Mouse (Mus musculus): ENCODE measurements around the gene Calr3. TPM values are rescaled to one million over a fixed set of nuclear protein-coding genes. Genes with fewer than 3 reads are reported as not detected.

Calr3 gene
- total and polyA plus RNA-seq, 3 experiments: 2.5 to 5.3 (median 2.8) TPM

DNA sequence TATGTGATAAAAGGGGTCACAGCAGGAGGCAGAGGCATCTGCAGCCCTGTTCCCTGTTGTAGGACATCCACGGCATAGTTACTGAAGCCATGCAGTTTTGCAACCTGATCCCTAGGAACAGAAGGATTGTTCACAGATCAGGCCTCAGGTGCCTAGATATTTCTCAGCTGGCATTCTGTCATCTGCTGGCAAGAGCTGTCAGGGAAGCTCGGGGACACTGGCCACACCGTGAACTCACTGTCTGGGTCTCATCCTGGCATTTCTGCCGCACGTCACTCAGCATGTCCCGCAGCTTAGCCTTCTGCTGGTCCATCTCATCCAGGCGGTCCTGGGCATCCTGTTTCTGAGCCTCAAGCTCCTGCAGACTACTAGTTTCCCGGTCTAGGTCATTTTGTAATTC, 63.0 kb downstream of the Calr3 start:
- in situ Hi-C loops (cut with MboI; ENCODE audit: low pct_ligation_motif_present, low pct_unique_long_range_greater_than_20kb, low sequenced_read_pairs): no loop called here
- Histone ChIP-seq H3K36me3 (replicated peaks in 1 of 2; ENCODE audit: control insufficient read depth in 1 of 2, insufficient read depth in 1 of 2, low read length in 1 of 2) (peaks cover 83 to 97% of the 10 kb centered on the region in 2 experiments), H3K27ac (ENCODE audit: insufficient read depth, low read depth) (no peak overlapping the region)

DNA sequence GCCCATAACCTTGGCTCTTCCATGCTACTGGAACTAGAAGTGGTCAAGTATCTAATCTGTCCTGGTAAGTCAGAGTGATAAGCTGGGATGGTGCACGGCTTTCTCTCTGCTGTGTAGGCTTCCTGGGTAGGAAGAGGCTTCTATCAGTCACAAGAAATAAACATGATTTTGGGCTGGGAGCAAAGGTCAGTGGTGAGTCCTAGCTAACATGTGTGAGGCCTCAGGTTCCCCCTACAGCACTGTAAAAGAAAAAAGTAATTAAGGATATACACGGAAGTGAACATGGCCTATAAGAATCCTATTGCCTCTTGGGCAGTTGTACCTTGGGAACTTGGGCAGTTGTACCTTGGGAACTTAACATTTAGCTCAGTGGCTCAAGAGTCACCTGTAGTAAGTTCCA, 66.8 kb downstream of the Calr3 start:
- H3K4me1 ChIP-seq (ENCODE audit: control insufficient read depth in 1 of 2, insufficient read depth in 2 of 2): no peaks in the 10 kb centered on the region
- TF ChIP-seq GABPA (IDR thresholded peaks at IDR 0.05; ENCODE audit: insufficient replicate concordance, low read depth, low read length): no peak
- no peak for TF ChIP-seq POLR2A (IDR thresholded peaks at IDR 0.05; ENCODE audit: low read depth, low read length)
- TF ChIP-seq UBTF (IDR thresholded peaks at IDR 0.05; ENCODE audit: low read depth, low read length): no peak
- TF ChIP-seq MAFK (IDR thresholded peaks at IDR 0.05; ENCODE audit: insufficient replicate concordance, low read length): no peak
- TF ChIP-seq NRF1 (IDR thresholded peaks at IDR 0.05; ENCODE audit: low read depth, low read length): no peak
- TF ChIP-seq ETS1 (conservative IDR thresholded peaks at IDR 0.05; ENCODE audit: low read depth, low read length): no peak
- no peak for TF ChIP-seq TCF12 (IDR thresholded peaks at IDR 0.05; ENCODE audit: low read depth, low read length)
- no peak for TF ChIP-seq JUND (conservative IDR thresholded peaks at IDR 0.05; ENCODE audit: low read depth, low read length)
- no peak for TF ChIP-seq POLR2AphosphoS2 (IDR thresholded peaks at IDR 0.05; ENCODE audit: low read depth, low read length)
- TF ChIP-seq SMC3 (IDR thresholded peaks at IDR 0.05; ENCODE audit: low read depth, low read length): no peak
- TF ChIP-seq MXI1 (IDR thresholded peaks at IDR 0.05; ENCODE audit: low read depth, low read length): no peak
- no peak for TF ChIP-seq EP300 (IDR thresholded peaks at IDR 0.05; ENCODE audit: low read length)
- TF ChIP-seq ZKSCAN1 (IDR thresholded peaks at IDR 0.05; ENCODE audit: borderline replicate concordance, low read depth, low read length): no peak
- TF ChIP-seq NELFE (IDR thresholded peaks at IDR 0.05; ENCODE audit: low read depth, low read length): no peak
- H3K9me3 ChIP-seq (replicated peaks; ENCODE audit: low read length): no peaks in the 10 kb centered on the region
- no peak overlapping the region for H3K4me3 ChIP-seq (replicated peaks in 1 of 3; ENCODE audit: low read depth in 2 of 3, low read length in 2 of 3, poor library complexity in 1 of 3)
- H3K27me3 ChIP-seq (replicated peaks): no peaks in the 10 kb centered on the region
- no peak overlapping the region for H3K27ac ChIP-seq (ENCODE audit: insufficient read depth, low read depth)
- dilution Hi-C loops (cut with MboI; ENCODE audit: extremely low pct_ligation_motif_present, extremely low pct_unique_long_range_greater_than_20kb, low sequenced_read_pairs): no loop called here
- no peak for DNase-seq (ENCODE audit: extremely low read depth)
- no peak overlapping the region for H3K9ac ChIP-seq (ENCODE audit: insufficient read depth, low read depth)
- no peaks in the 10 kb centered on the region for H3K79me2 ChIP-seq (replicated peaks; ENCODE audit: control insufficient read depth, extremely low read depth, insufficient read depth, poor library complexity, severe bottlenecking)
- H3K36me3 ChIP-seq (replicated peaks in 1 of 2; ENCODE audit: control insufficient read depth in 1 of 2, insufficient read depth in 1 of 2, low read length in 1 of 2): peaks cover 68 to 94% of the 10 kb centered on the region in 2 experiments
- in situ Hi-C loops (cut with MboI; ENCODE audit: low pct_ligation_motif_present, low pct_unique_long_range_greater_than_20kb, low sequenced_read_pairs): no loop called here
- H3K4me2 ChIP-seq (ENCODE audit: insufficient read depth, low read depth, poor library complexity, severe bottlenecking): no peak overlapping the region

More for the DNA sequence above, 63.0 kb downstream of the Calr3 start:
- no peak overlapping the region for H3K9ac ChIP-seq (ENCODE audit: insufficient read depth, low read depth)
- no peak for DNase-seq (ENCODE audit: extremely low read depth)
- H3K9me3 ChIP-seq (replicated peaks; ENCODE audit: low read length): no peaks in the 10 kb centered on the region
- H3K27me3 ChIP-seq (replicated peaks): no peaks in the 10 kb centered on the region
- TF ChIP-seq ZC3H11A (IDR thresholded peaks at IDR 0.05; ENCODE audit: low read depth, low read length) (no peak), ELF1 (IDR thresholded peaks at IDR 0.05; ENCODE audit: low read depth, low read length) (no peak), TBP (conservative IDR thresholded peaks at IDR 0.05; ENCODE audit: low read depth, low read length) (no peak), POLR2A (IDR thresholded peaks at IDR 0.05; ENCODE audit: low read depth, low read length) (no peak), USF1 (IDR thresholded peaks at IDR 0.05; ENCODE audit: low read depth, low read length) (no peak), USF2 (conservative IDR thresholded peaks at IDR 0.05; ENCODE audit: low read depth, low read length) (no peak), MAFK (IDR thresholded peaks at IDR 0.05; ENCODE audit: insufficient replicate concordance, low read length) (no peak), BHLHE40 (IDR thresholded peaks at IDR 0.05; ENCODE audit: low read depth, low read length) (no peak), RCOR1 (conservative IDR thresholded peaks at IDR 0.05; ENCODE audit: low read depth, low read length) (no peak), POLR2AphosphoS2 (IDR thresholded peaks at IDR 0.05; ENCODE audit: low read depth, low read length) (no peak), CTCF (conservative IDR thresholded peaks at IDR 0.05 in 1 of 2, IDR thresholded peaks at IDR 0.05 in 1 of 2; ENCODE audit: low read depth in 2 of 2, low read length in 2 of 2) (no peak), KAT2A (IDR thresholded peaks at IDR 0.05; ENCODE audit: insufficient replicate concordance, low read length) (no peak), HCFC1 (IDR thresholded peaks at IDR 0.05; ENCODE audit: low read depth, low read length) (no peak), RAD21 (IDR thresholded peaks at IDR 0.05; ENCODE audit: low read depth, low read length) (no peak), JUND (conservative IDR thresholded peaks at IDR 0.05; ENCODE audit: low read depth, low read length) (no peak), ZNF384 (IDR thresholded peaks at IDR 0.05; ENCODE audit: low read depth, low read length) (no peak), JUN (IDR thresholded peaks at IDR 0.05; ENCODE audit: insufficient read depth, low read depth, low read length) (no peak), PAX5 (IDR thresholded peaks at IDR 0.05; ENCODE audit: low read length) (no peak), SMC3 (IDR thresholded peaks at IDR 0.05; ENCODE audit: low read depth, low read length) (no peak), EP300 (IDR thresholded peaks at IDR 0.05; ENCODE audit: low read length) (no peak)
- no peaks in the 10 kb centered on the region for H3K4me1 ChIP-seq (ENCODE audit: control insufficient read depth in 1 of 2, insufficient read depth in 2 of 2)
- no peak overlapping the region for H3K4me2 ChIP-seq (ENCODE audit: insufficient read depth, low read depth, poor library complexity, severe bottlenecking)
- H3K79me2 ChIP-seq (replicated peaks; ENCODE audit: control insufficient read depth, extremely low read depth, insufficient read depth, poor library complexity, severe bottlenecking): no peaks in the 10 kb centered on the region
- dilution Hi-C loops (cut with MboI; ENCODE audit: extremely low pct_ligation_motif_present, extremely low pct_unique_long_range_greater_than_20kb, low sequenced_read_pairs): no loop called here
- H3K4me3 ChIP-seq (replicated peaks in 1 of 3; ENCODE audit: low read depth in 2 of 3, low read length in 2 of 3, poor library complexity in 1 of 3): no peak overlapping the region
